Mouse (Mus musculus) cerebellum, postnatal 14 days (tissue): ENCODE results near the gene Lag3.
A peak's percentile ranks its signal among the peaks of the same experiment; 100 is the strongest.

Experiments used
- DNase-seq, 2 experiments: peaks; one replicate each; pipeline ENCODE4 v3.0.0; 2021; ENCODE audit warnings: mixed read lengths in 2 of 2

Lag3 gene

GRCm38 (mm10) chr6:124919695-124920317 is 8.3 kb upstream of the Lag3 start, which contains the start of gene Ptms:
TSS of gene Ptms (minus strand) at chr6:124920103.
- peak; percentile 99 to 100 for DNase-seq

DNA sequence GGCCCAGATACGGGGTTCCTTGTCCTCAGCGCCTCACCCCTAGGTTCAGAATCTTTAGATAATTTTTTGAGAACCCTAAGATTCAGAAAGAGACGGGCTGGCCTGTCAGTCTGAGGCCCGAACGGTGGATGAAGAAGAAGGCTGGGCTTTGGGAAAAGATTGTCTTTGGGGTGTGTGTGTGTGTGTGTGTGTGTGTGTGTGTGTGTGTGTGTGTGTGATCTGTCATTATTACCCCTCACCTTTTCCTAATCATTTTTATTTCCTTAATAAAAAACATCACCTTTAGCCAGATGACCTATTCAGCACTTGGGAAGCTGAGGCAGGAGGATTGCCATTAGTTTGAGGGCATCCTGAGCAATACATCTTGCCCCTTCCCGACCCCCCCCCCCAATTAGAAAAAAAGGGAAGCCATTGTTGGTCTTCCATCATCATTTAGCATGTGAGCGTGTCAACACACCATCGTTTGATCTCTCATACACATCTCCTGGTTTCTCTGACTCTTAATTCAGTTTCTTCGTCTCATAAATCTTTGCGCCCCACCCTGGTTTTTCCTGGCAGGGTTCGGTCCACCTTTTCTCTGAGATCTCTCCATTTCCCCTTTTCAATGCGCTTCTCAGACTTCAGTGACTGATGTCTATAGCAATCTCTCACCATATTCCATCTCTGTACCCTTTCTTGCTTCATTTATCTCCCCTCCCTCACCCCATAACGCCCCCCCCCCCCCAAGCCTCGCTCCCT is 7.6 kb upstream of the Lag3 start:
- peak in 1 of 2 experiments; percentile 33 for DNase-seq

DNA sequence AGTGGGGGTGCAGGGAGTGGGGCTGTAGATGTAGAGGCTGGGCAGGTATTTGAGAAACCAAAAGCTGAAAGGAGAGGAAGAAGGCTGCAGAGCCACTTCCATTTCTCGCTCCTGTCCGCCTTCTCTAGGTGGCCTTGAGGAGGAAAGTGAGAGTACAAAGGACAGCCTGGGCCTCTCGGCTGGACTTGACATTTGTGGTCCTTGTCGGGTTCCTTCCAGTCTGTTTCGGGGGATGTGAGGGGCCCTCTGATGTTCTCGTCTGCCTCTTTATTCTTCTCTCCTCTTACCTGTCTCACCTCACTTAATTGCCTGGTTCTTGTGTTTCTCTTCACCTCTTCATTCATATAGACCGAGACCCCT is 6.8 kb upstream of the Lag3 start:
- DNase-seq = no peak

- peak; percentile 95 to 96 for DNase-seq
Observed at GRCm38 (mm10) chr6:124917518-124918330, 6.2 kb upstream of the Lag3 start.

DNA sequence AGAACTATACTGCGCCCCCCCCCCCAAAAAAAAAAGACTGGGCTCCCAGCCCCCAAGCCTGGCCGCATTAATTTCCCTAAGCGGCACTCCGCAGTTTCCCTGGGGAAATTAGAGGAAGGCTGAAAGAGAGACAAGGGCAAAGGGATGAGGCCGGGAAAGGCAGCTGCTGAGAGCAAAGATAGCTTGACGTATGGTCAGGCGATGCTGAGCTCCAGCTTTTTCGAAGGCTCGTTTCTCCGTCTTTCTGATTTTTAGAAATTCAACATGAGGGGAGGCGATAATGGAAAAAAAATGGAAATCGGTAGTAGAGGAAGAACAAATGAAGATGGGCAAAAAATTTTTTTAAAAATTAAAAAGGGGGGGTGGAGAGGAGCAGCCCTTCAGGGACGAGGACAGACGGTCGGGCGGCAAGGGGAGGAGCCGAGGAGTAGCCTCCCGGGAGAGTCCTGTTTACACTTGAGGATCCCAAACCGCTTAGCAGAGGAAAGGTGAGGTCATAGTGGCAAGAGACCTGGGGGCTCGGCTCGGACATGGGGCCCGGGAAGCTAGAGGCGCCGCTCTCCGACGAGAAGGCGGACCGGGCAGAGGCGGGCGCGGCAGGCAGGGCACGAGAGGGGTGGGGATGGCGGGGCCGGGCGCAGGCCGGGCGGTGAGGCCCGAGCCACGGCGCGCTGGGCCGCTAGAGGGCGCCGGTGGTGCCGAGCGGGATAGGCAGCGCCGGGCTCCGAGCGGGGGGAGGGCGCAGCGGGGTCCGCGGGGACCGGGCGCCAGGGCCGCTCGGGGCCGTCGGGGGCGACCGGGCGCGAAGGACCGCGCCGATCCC is 5.4 kb upstream of the Lag3 start:
- peak; percentile 98 for DNase-seq

DNA sequence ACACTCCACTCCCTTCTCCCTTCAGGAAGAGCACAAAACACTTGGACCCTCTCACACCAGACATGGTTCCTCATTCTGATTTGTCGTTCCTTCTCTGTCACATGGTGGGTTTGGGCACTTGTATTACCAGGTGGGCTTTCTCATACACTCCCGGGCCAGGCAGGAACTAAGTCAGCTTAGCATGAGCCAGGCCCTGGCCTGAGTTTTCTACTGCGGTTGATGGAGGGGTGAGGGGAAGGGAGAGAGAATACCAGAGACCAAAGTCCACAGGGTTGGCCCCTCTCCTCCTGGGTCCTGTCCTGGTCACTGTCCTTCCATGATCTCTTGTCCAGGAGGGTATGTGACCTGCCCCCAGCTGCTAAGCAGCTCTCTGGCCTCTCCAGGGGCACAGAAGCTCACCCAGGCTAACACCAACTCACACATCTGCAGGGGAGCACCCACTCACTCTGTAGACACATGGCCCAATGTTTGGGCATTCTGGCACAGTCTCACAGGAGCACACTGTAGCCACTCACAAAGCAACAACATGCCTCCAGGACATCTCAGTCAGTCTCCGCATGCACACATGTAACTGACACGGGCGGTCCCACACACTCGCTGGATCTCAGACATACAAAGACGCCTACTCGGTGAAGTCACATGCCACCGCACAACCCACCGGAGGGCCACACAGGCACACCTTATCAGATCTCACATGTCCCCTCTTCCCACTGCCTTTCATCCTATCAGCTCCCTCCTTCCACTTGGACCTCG is 4.6 kb upstream of the Lag3 start:
- DNase-seq = peak; percentile 56 to 61

- peak; percentile 63 to 64 for DNase-seq
Observed at GRCm38 (mm10) chr6:124915160-124915941, 3.8 kb upstream of the Lag3 start.

DNA sequence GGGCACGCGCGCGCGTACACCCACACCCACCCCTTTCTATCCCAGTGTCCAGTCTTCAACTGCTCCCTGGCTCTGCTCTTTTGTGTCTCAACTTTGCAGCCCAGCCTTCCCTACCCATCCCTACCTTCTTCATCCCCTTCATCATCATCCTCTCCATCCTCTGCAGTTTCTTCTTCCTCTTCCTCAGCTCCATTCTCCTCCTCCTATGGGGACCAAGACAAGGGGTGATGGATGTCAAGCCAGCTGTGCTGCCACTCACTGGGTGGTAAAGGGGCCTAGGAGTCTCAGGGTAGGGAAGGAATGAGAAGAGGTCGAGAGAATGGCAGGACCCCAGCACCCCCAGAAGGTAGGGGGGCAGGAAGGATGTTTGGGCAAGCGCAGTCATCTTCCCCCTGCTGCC is 3.0 kb upstream of the Lag3 start:
- DNase-seq = peak in 1 of 2 experiments; percentile 22

DNA sequence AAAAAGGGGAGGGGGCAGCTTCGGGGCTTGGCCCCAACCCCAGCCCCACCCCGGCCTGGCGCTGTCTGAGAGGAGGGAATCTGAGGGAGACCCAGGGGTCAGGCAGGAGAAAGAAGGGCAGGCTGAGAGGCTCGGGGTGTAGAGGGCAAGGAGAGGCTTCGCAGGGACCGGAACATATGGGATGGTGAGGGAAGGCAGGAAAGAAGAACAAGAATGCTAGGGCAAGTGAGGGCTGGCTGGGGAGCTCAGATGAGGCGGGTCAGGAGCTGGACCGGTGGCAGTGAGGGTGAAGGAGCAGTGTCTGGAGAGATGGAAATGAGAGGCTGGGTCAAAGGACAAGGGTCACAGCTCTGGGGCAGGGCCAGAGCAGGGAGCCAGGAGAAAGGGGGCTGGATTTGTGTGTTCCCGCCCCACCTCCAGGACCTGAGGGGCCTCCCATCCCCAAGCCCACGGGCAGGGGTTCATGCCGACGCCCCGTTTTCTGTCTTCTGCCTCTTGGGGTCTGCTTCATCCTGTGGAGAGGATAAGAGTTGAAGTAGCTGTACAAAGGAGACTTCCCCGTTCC is 2.3 kb upstream of the Lag3 start:
- peak in 1 of 2 experiments; percentile 13 for DNase-seq

- DNase-seq = peak in 1 of 2 experiments; percentile 14
Observed at GRCm38 (mm10) chr6:124913214-124913613, 1.7 kb upstream of the Lag3 start.

DNA sequence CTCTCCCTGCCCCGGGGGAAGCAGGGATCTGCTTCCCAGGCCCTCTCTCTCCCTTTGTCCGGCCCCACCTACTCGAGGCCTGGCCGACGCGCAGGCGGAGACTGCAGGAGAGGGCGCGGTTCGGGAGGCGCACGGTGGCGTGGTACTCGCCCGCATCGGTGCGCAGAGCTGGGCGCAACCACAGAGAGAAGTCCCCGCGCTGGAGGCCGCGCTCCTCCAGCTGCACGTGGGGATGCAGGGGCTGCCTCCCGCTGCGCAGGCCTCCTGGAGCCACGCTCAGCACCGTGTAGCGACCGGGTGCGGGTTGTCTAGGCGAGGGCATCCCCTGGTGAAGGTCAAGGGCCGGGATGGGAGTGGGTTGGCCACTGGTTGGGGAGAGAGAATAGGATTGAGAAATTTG is 1.5 kb downstream of the Lag3 start:
- peak in 1 of 2 experiments; percentile 45 for DNase-seq

DNA sequence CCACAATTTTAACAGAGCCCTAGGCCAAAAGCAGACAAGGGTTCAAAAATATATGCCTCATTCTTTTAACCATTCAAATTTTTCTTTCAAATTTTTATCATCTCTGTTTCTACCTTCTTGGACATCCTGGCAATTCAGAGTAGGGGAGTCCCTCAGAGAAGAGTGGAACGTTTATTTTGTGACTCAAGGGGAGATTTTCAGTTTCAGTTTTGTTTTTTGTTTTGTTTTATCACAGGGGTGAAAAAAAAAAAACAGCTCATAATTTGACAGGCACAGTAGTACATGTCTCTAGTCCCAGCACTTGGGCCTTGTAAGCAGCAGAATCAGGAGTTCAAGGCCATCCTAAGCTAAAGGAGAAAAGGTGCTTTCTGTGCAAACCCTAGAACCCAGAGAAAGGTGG is 3.7 kb downstream of the Lag3 start:
- no peak for DNase-seq

- peak in 1 of 2 experiments; percentile 59 for DNase-seq
Observed at GRCm38 (mm10) chr6:124904991-124905860, 6.3 kb downstream of the Lag3 start.

DNA sequence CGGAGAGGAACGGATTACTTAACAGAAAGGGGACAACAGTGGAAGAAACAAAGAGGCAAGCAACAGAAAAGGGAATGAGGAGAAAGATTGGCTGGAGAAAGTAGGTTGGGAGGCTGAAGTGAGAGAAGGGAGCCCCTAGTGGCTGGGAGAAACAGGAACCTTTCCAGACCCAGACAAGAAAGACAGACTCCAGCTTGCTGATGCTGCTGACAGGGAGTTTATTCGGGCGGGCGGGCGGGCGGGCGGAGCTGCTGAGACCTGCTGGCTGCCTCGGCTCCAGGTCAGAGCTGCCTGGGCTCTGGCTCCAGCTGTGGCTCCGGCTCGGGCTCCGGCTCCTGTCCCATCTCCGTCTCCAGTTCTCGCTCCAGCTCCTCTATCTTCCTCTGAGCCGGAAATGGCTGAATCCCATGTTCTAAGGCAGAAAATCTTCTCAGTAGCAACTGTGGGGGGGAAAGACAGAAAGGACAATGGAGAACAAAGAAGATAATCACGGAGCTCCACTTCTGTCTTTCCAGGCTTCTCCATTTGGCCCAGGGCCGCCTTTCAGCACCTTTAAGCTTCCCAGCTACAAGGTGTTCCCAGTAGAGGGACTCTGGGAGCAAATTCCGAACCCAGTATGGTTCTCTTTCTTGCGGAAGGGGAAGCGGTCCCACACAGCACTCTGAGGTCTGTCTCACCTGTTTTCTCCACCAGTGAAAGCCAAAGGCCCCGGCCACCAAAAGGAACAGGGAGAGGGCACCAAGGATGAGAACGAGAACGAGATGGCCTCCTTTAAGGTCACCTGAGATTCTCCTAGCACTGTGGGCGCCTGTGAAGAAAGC is 7.1 kb downstream of the Lag3 start:
- peak; percentile 83 to 85 for DNase-seq

GRCm38 (mm10) chr6:124903580-124904151 is 7.8 kb downstream of the Lag3 start:
- peak; percentile 99 to 100 for DNase-seq

GRCm38 (mm10) chr6:124901851-124902250 is 9.7 kb downstream of the Lag3 start:
- DNase-seq = peak in 1 of 2 experiments; percentile 10

- DNase-seq = peak in 1 of 2 experiments; percentile 63
Observed at GRCm38 (mm10) chr6:124900801-124901480, 10.6 kb downstream of the Lag3 start.
